Mouse (Mus musculus) liver, embryonic 12.5 days (tissue): ENCODE data around the gene Ang. TPM values are rescaled to one million over a fixed set of nuclear protein-coding genes. Genes with fewer than 3 reads are reported as not detected.

Experiments
- polyA plus RNA-seq: library from polyadenylated mRNA; unstranded; fragments of >200 nt; fragmentation: Nextera tagmentation; extraction: Ambion mirVana; gene quantifications from 2 replicates; pipeline ENCODE4 v1.2.1, GENCODE M21; 2016

Gene Ang
- polyA plus RNA-seq, 1 experiment from 2014 or later, result 3.5 TPM

Other genes starting within 250 kb of the Ang start
- 2.2 and 3.2 TPM in 2 replicates for gene Tep1, start 220.6 kb upstream of the Ang start, polyA plus RNA-seq
- gene Klhl33, start 193.6 kb upstream of the Ang start, polyA plus RNA-seq, result 0.13 and 0.28 TPM in 2 replicates
- 69.7 and 74.0 TPM in 2 replicates for gene Osgep, start 166.3 kb upstream of the Ang start, polyA plus RNA-seq
- 144 and 147 TPM in 2 replicates for gene Apex1, start 166.2 kb upstream of the Ang start, polyA plus RNA-seq
- 26.1 and 30.6 TPM in 2 replicates for gene Pip4p1, start 160.3 kb upstream of the Ang start, polyA plus RNA-seq
- 75.0 and 76.1 TPM in 2 replicates for gene Pnp, start 160.1 kb upstream of the Ang start, polyA plus RNA-seq
- gene Gm49342, start 146.6 kb upstream of the Ang start, polyA plus RNA-seq, result not detected in 2 replicates
- gene Pnp2, start 135.2 kb upstream of the Ang start, polyA plus RNA-seq, result 4.0 and 4.3 TPM in 2 replicates
- 0.07 TPM in 1 of 2 replicates, not detected in the other for gene Rnase10, start 83.4 kb upstream of the Ang start, polyA plus RNA-seq
- not detected in 2 replicates for gene Rnase9, start 49.3 kb upstream of the Ang start, polyA plus RNA-seq
- not detected in 2 replicates for gene Rnase11, start 41.0 kb upstream of the Ang start, polyA plus RNA-seq
- 0.44 and 1.4 TPM in 2 replicates for gene Rnase12, start 33.5 kb upstream of the Ang start, polyA plus RNA-seq
- gene Olfr750, start 16.7 kb upstream of the Ang start, polyA plus RNA-seq, result not detected in 2 replicates
- 10.0 and 10.4 TPM in 2 replicates for gene Rnase4, start 73 bp upstream of the Ang start, polyA plus RNA-seq
- not detected in 2 replicates for gene Eddm3b, start 23.3 kb downstream of the Ang start, polyA plus RNA-seq
- gene Rnase6, start 32.8 kb downstream of the Ang start, polyA plus RNA-seq, result 2.3 and 4.0 TPM in 2 replicates
- not detected in 2 replicates for gene Rnase1, start 55.6 kb downstream of the Ang start, polyA plus RNA-seq
- gene Rnase2b, start 71.1 kb downstream of the Ang start, polyA plus RNA-seq, result not detected in 2 replicates
- gene Ang2, start 108.0 kb downstream of the Ang start, polyA plus RNA-seq, result not detected in 2 replicates
- gene Ear14, start 112.2 kb downstream of the Ang start, polyA plus RNA-seq, result not detected in 2 replicates
- not detected in 2 replicates for gene Rnase2a, start 165.0 kb downstream of the Ang start, polyA plus RNA-seq